Mouse (Mus musculus): ENCODE results near the gene Plcl2.

DNA sequence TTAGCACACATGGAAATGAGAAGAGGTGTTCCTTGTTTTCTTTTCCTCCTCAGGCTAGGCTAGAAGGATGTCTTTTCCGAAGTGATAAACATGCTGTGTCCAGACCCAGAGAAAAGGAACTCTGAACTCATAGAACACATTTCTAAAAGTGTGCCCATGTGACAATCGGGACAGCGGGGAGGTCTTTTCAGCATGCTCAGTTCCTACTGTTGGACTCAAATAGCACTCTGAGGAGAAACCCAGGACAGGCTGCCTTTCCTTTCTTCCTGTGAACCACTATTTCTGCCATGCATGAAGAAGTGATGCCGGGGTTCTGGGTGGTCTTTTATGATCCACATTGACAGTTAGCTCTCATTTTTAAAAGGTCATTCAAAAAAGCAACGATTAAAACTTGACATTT, 40.1 kb upstream of the Plcl2 start:
- TF ChIP-seq CTCF (IDR thresholded peaks at IDR 0.05) = no peak
- TF ChIP-seq EP300 (IDR thresholded peaks at IDR 0.05) = no peak
